Mouse (Mus musculus) yolk sac, embryonic 10.5 days (tissue): ENCODE measurements around the gene Sphkap.

Experiments
- DNase-seq: peaks from one replicate; pipeline ENCODE4 v3.0.0-alpha.2; 2017; ENCODE audit warnings: low spot score

Gene Sphkap

DNA sequence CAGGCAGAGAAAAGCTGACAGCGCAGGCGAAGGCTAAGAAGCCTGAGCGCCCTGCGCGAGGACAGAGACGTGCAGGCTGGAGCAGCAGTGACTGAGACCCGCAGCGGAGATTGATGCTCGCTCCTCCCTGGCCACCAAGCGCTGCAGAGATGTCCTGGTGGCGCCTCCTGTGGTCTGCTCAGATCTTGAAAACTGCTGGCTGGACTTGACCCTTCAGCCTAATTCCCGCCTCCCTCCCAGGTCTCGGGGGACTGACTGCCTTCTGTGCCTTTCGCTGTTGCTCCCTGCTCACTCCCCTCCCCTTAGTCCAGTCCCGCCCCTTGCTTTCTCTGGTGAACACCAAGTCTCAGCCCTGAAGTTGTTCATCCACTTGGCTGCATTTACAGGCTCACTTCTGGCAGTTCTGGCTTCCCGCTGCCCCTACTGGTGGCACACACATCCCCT is at the start of gene Sphkap:
Sphkap (minus strand) TSS at position 180 of the 444 bp plus-strand sequence.
- peak; percentile 33 for DNase-seq

DNA sequence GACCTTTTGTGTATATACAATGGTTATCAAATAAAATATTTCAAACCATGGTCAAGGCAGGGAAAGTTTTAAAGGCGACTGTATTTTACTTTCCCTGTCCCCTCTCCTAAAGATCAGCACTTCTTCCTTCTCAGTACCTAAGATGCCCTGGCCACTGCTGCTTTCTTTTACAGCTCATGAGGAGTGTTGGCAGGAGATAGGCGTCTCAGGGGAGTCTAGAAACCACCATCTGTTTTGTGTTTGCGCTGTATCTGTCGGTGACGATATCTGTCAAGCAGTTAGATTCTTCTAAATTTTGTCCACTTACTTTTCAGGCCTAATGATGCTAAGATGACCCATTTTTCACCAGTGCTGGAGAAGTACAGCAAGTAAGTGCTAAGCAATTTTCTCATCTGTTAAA is 43.3 kb upstream of the Sphkap start:
- no peak for DNase-seq

DNA sequence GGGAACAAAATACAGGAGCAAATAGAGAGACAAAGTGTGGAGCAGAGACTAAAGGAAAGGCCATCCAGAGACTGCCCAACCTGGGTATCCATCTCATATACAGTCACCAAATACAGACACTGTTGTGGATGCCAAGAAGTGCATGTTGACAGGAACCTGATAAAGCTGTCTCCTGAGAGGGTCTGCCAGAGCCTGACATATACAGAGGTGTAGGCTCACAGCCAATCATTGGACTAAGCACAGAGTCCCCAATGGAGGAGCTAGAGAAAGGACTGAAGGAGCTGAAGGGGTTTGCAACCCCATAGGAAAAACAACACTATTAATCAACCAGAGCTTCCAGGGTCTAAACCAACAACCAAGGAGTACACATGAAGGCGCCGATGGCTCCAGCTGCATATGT is 32.4 kb upstream of the Sphkap start:
- no peak for DNase-seq

DNA sequence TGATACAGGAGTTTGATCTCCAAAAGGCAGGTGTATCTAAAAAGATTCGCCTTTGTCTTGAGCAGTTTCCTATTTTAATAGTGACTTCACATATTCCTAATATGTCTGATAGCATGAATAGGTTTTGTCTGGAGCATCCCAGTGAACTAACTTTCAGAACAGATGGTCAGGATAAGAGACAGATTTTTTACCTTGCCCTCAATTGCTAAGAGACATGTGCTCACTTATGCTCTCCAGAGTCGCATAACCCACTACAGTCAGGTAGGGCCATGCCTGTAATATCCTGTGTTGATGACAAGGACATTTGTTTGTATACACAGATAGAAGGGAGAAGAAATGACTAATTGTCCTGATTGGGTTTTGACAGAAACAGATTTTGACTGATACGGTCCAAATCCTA is 25.9 kb upstream of the Sphkap start:
- DNase-seq = no peak

DNA sequence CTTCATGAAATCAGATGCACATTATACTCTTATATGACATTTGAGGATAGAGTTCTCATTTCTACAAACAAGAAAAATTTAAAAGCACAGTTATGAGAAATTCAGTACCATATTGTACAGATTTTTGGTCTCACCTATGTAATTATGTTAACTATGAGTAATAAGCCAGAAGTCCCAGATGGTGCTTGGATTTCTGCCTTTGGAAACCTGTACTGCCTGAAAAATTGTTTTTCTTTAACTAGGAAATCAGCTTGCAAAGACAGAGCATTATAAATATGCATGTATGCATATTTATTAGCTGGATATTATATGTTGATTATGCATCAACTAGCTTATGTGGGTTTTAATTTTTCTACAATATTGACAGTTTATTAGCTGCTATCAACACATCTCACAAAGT is 21.9 kb upstream of the Sphkap start:
- no peak for DNase-seq

DNA sequence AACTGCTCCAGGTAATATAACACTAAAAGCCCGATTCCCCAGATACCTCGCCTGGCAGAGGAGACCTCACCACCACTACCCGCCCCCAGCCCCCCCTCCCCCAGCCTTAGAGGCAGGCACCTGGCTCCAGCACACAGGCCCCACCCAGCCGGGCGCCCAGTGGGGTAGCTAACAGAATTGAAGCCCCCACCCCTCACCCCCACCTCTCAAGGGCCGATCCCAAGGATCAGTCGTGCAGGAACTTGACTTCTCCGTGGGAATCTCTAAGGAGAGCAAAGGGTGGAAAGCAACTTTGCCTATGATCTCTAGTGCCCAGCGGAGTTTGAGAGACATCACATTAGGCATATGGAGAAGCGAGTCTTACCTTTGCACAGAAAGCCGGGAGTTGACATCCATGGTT is 384 bp downstream of the Sphkap start:
- DNase-seq = no peak

DNA sequence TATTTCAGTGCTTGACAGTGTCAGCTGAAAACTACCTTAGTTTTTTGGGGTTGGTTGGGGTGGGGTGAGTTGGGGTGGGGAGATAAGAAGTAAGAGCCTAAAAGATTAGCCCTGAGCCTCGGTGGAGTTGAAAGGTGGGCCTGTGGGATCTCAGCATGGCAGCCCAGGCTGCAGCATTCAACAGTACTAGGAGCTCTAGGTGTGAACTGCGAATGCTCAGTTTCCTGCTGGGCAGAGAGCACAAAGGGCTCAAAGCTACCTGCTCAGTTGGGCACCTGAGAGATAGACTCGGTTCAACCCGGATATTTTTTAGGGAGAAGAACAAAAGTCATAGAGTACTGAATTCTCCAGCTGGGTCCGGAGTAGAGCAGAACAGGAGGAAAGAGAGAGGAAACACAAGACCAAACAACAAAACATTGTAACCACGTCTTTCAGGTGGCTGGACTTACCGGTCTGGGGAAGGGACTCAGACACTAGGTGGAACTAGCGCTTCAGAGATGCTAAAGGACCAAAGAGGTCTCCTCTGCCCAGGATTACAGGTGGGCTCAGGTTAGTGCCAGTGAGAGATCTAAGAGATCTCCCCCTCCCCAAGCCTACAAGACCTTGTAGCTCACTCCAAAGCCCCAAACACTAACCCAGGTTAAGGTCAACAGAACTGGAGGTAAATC is 984 bp downstream of the Sphkap start:
- DNase-seq = no peak

DNA sequence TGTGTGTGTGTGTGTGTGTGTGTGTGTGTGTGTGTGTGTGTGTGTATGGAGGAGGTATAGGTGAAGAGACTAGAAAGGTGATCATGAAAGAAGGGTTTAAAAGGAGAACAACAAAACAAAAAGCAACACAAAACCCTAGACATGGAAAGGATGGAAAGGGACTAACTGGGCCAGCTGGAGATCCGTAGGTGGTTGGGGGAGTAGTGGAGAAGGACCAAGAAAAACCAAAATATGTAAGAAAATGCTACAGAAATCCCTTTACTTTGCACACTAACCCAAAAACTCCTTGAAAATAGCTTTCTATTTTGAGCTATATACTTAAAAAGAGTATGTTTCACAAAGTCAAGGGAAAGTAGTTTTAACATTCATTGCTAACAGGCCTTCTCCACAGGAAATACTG is 6.9 kb downstream of the Sphkap start:
- no peak for DNase-seq

DNA sequence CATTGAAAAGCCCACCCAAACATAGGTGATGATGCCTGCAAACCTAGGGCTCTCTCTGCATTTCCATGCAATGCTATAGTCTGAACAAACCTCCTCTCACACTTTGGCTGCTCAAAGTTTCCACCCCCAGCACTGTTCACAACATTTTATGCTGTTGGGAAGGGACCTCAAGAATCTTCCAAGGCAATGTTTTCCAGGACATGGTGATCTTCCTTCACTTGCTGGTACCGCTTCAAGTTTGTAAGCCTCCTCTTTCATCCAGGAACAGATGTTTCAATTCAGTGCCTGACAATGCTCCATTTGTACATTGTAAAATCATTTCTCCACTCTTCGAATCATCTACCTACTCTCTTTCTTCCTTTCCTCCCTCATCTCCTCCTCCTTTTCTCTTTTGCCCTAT is 11.7 kb downstream of the Sphkap start:
- DNase-seq = no peak

DNA sequence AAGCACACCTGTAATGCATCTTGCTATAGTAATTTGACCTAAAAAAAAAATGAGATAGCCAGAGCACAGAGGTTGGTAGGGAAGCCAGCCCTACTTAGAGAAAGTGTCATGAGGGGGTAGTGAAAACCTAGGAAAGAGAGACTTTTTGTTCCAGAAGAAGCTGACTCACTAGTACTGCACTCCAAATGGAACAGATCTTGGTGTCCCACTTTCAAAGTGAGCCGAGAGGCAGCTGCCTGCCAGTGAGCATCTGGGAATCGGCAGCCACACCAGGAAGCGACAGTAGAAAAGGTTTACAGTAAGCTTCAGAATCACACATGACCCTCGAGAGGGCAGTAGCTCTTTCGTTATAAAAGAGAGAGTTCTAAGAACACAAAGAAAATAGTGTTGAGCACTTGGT is 12.4 kb downstream of the Sphkap start:
- no peak for DNase-seq

DNA sequence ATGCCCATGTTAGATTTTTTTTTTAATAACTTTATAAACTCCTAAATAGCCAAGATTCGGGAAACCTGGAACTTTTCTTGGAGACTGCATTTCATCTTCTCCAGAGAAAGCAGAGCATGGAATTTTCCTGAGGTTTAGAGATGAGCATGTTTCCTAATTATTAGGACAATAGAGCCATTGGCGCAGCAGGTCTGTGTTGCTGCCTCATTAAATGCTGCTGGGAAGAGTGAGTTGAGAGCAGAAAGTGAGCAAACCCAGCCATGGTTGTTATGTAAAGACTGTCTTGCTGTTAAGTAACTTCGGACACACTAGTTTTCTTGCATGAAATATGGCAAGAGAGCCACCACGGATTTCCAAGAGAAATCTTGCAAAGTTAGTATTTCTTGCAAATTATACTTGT is 18.6 kb downstream of the Sphkap start:
- DNase-seq = no peak

DNA sequence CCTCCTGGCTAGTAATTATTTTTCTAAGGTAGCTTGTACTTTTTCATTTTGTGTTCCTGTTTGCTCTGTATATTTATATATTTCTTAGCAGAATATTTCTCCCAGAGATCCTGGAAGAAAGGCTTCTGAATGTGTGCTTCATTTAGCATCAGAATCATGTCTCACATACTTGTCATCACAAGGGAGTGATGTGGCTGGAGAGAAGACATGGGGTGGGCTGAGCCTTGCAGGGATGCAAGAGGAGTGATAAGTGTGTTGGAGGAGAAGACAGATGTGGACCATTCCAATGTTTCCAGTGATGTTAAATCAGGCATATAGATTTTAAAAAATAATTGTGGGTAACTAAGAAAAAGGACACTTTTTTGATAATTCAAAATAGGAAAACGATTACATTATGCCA is 30.6 kb downstream of the Sphkap start:
- DNase-seq = no peak

DNA sequence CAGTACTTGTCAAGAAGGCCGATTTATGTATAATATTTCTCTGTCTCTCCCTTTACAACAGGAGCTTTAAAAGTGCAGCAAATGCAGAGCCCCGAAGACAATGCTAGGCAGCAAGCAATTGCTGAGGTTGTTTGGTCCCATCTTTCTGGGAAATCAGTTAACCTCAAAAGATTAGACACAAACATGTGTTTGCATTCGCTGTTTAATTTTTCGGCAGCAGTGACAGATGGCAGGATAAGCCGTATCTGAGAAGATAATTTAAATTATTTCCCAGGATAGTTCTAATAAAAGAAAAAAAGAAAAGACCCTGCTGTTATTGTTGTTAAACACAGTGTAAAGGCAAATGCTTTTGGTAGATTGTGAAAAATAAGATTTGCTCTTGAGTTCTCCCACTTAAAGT is 41.5 kb downstream of the Sphkap start:
- no peak for DNase-seq

DNA sequence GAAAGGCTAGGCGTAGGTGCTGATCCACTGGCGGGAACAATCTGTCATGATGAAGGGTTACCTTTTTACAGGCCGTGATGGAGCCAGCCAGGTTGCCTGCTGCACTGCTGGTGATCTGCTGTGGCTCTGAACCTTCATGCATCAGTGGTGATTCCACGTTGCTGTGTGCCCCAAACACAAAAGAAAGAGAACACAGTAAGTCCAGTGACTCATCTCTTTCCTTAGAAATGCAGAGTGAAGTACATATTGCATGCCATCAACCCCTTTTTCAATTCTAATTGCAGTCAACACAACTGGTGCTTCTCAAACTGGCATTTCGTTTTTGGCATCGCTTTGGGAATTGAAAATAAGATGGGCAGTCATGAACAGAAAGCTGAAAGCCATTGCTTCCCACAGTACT is 45.8 kb downstream of the Sphkap start:
- no peak for DNase-seq

DNA sequence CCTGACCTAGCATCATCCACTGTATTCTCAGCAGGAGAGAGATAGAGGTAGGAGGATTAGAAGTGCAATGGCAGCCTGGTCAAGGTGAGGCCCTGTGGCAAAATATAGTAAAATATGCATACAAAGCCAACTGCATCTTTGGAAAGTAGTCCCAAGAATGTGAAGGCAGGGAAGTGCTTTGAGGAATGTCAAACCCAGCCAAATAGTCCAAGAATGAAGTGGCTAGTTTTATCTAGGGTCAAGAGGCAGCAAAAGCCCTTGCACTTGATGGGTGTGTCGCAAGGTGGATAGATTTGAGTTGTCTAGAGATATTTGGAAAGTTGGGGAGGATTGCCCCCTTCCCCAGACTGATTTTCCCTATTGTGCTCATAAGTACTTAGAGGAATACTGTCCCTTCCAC is 61.5 kb downstream of the Sphkap start:
- DNase-seq = no peak

DNA sequence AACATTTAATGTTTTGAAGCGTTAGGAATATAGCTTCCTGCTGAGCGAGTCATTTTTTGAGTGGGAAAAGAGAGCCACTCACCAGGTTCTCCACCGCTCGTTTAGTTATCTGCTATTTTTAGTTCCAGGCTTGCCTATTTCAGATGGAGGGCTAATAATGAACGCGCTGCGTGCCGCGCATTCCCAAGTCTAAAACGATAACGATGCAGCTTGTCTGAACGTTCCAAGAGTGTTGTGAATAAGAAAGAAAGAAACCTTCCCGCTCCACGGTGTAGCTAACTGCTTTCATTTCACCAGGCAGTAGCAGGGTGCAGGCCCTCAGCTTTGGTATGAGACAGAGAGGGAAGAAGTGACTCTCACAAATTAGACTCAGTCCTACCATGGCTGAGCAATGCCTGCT is 62.4 kb downstream of the Sphkap start:
- DNase-seq = no peak

DNA sequence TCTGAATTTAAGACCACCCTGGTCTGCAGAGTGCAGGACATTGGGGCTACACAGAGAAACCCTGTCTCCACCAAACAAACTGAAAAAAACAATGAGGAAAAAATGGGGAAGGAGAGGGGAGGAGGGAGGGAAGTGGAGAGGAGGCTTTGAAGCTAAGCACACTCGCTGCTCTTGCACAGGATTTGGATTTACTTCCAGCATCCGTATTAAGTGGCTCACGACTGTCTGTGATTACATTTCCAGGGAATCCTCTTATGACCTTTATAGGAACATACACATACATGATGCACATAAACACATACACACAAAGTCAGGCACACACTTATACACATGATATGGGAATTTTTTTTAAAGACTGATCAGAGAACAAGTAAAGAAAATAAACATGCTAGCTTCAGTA is 62.9 kb downstream of the Sphkap start:
- DNase-seq = no peak

DNA sequence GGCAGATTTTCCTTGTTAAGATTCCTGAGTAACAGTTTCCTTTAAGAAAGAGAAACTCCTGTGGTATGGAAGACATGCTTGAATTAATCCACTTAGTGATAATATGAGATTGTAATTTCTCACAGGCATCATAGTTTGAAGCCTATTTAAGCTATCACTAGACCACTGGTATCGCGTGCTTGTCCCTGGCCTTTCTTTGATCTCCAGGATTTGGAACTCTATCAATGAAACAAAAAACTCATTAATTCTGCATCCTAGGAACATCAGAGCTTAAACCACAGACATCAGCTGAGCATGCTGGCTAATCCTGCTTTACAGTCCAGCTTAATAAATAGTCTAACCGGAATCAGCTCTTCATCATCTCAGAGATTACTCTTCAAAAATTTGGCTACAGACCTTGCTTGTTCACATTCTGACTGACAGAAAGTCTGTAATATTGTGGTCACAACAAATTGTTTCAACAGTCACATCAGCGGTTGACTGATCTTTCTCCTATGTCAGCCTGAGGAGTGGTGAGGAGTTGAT is 65.2 kb downstream of the Sphkap start:
- no peak for DNase-seq

DNA sequence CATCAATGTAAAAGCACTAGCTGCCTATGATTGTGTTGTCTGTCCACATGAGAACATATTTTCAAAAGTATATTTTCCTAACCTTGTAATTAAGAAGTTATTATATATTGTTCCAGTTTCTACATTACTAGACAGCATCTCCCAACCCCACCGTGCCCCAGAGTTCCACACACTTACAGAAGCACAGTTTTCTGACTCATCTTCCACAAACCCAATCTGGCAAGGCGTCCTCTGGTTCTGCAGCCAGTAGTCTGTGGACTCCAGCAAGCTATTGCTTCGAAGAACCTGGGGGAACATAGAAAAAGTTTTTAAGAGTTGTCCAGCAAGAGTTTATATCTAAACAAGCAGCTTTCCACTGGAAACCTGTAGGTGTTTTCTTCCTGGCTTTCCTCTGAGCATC is 68.6 kb downstream of the Sphkap start:
- DNase-seq = no peak

DNA sequence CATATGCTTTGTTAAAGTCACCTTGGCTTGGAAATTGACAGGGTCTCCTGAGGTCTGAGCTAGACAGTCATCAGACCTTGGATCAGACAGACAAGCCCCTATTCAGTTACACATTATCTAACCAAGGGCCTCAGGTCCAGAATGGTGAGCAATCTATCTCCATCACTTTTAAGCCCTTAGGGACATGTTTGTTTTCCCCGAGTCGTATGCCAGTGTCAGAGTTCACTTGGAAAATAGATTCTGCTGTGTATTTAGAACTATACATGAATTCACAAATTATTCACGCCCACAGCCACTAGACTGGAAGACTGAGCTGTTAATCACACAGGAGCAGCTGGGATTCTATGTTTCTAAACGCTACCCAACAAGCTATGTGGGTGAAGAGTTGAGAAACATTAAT is 91.1 kb downstream of the Sphkap start:
- DNase-seq = no peak

DNA sequence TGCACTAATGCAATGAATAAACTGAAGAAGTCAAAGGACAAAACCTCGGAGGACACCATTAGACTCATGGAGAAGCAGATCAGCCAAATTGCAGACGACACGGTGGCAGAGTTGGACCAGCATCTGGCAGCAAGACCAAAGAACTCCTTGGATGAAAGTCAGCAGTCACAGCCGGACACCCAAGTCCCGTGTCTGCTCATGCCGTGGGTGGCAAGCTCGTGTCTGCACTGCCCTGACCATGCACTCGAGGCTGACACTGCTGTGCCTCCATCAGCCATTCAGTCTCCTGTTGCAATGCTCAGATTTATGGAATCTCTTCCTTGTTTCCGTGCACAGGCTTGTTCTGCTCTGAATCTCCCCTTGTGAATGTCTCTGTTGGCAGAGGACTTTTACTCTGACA is 92.9 kb downstream of the Sphkap start:
- DNase-seq = no peak

DNA sequence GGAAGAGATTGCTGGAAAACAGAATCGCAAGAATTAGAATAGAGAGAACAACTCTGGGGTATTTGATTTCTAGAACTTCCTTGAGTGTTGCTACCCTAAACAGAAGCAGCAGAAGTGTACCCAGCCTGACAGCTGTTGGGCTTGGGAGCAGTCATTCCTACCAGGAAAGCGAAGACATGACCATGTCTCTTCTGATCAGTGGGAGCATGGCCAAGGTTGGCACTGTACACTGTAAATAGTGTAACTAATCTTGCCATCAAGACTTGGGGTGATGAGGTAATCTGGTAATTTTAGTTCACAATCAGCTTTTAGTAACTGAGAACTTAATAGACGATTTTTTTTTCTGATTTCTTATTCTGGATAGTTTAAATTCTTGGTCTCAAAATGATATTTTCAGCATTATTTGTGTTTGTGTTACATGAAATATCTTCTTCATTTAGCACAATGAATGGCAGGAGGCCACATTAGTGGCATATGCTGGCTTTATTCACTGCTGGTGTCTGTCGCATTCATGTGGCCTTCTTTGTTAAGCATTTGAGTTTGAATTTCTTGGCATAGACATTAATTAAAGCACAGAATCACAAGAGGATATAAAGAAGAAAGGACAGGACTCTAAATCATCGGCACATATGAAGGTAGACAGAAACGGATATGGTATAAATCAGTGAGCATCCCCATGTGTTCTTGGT is 96.2 kb downstream of the Sphkap start:
- DNase-seq = no peak

DNA sequence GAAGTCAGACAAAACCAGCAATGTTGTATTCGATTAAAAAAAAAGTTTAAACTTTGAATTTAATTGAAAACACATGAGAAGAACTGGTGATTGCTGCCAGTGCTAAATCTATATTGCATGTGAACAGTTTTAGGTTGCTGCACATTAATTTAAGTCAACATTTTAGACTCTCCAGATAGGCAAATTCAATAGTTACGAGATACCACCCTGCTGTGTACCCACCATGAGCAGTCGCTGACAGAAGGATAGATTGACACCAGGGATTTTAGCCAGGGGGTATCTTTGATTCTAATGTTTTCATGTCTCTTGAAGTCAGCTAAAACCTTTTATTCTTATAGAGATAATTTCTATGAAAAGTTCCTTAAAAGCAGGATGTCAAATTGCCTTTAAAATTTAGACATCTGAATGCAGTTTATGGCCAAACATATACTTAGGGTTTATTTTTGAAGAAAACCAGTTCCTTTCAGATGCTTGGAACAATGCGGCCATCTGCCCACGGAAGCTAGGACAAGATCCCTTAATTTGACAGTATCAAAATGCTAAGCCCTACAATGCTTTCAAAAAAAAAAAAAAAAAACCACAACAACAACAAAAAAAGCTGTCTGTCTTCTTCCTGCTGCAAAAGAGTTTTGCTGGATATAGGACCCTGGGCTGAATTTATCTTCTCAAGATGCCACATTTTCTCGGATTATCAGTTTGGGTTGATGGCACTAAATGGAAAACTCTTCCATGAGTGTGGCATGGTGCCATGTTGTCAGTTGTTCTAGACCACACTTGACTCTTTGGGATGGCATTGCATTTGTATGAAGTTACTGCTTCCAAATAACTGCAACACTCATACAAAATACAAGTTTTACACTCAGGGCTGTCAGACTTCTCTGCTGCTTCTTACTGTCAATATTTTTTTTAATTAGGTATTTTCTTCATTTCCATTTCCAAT is 110.6 kb downstream of the Sphkap start:
- no peak for DNase-seq
